Mouse (Mus musculus): ENCODE results near the gene Pcsk7. TPM values are rescaled to one million over a fixed set of nuclear protein-coding genes. Genes with fewer than 3 reads are reported as not detected.
A peak's percentile ranks its signal among the peaks of the same experiment; 100 is the strongest.

Gene Pcsk7
- polyA plus RNA-seq, 1 experiment = 17.2 TPM

- no peak for TF ChIP-seq CEBPB (IDR thresholded peaks at IDR 0.05; ENCODE audit: insufficient read depth, poor library complexity, severe bottlenecking)
- TF ChIP-seq TCF12 (IDR thresholded peaks at IDR 0.05; ENCODE audit: insufficient read depth, poor library complexity, severe bottlenecking) = no peak
- no peak for TF ChIP-seq MAX (IDR thresholded peaks at IDR 0.05; ENCODE audit: low read depth)
- TF ChIP-seq MYOD1 (IDR thresholded peaks at IDR 0.05; ENCODE audit: control insufficient read depth in 1 of 3, insufficient read length in 2 of 3, low read depth in 2 of 3) = no peak
- no peak for TF ChIP-seq REST (IDR thresholded peaks at IDR 0.05; ENCODE audit: insufficient read depth, insufficient read length)
- no peak for TF ChIP-seq SRF (IDR thresholded peaks at IDR 0.05; ENCODE audit: control insufficient read depth, insufficient read length, low read depth)
- TF ChIP-seq USF1 (IDR thresholded peaks at IDR 0.05; ENCODE audit: low read depth) = no peak
- TF ChIP-seq TCF3 (IDR thresholded peaks at IDR 0.05; ENCODE audit: insufficient read length, low read depth) = no peak
- no peak overlapping the region for H3K4me3 ChIP-seq
- no peak overlapping the region for H3K4me2 ChIP-seq (ENCODE audit: low read depth)
- H3ac ChIP-seq (ENCODE audit: control insufficient read depth, insufficient read length) = no peak overlapping the region
- no peaks in the 10 kb centered on the region for H3K27me3 ChIP-seq (ENCODE audit: control insufficient read depth, insufficient read depth, insufficient read length)
- H3K36me3 ChIP-seq (ENCODE audit: control insufficient read depth, insufficient read depth) = peaks cover 18% of the 10 kb centered on the region
- no peaks in the 10 kb centered on the region for H3K79me2 ChIP-seq (ENCODE audit: control insufficient read depth, insufficient read depth)
Measured at GRCm38 (mm10) chr9:45919895-45920294, 13.6 kb downstream of the Pcsk7 start.

- Histone ChIP-seq H3ac (ENCODE audit: control insufficient read depth, insufficient read length) (no peak overlapping the region), H3K79me2 (ENCODE audit: control insufficient read depth, insufficient read depth) (no peaks in the 10 kb centered on the region), H3K4me2 (ENCODE audit: low read depth) (no peak overlapping the region), H3K4me3 (no peak overlapping the region), H3K27me3 (ENCODE audit: control insufficient read depth, insufficient read depth, insufficient read length) (no peaks in the 10 kb centered on the region), H3K36me3 (ENCODE audit: control insufficient read depth, insufficient read depth) (peaks cover 21% of the 10 kb centered on the region)
- TF ChIP-seq TCF12 (IDR thresholded peaks at IDR 0.05; ENCODE audit: insufficient read depth, poor library complexity, severe bottlenecking) = no peak
- TF ChIP-seq SRF (IDR thresholded peaks at IDR 0.05; ENCODE audit: control insufficient read depth, insufficient read length, low read depth) = no peak
- no peak for TF ChIP-seq E2F4 (IDR thresholded peaks at IDR 0.05; ENCODE audit: insufficient read depth)
- TF ChIP-seq REST (IDR thresholded peaks at IDR 0.05; ENCODE audit: insufficient read depth, insufficient read length) = no peak
- peak in 2 of 3 experiments; percentile 69 to 71 for TF ChIP-seq MYOD1 (IDR thresholded peaks at IDR 0.05; ENCODE audit: control insufficient read depth in 1 of 3, insufficient read length in 2 of 3, low read depth in 2 of 3)
- TF ChIP-seq MYOG (IDR thresholded peaks at IDR 0.05; ENCODE audit: control insufficient read depth in 1 of 3, insufficient read depth in 1 of 3, insufficient read length in 2 of 3, low read depth in 2 of 3) = peak in 2 of 3 experiments; percentile 4 to 61
Measured at GRCm38 (mm10) chr9:45929285-45929684, 23.0 kb downstream of the Pcsk7 start.

- Histone ChIP-seq H3K36me3 (ENCODE audit: control insufficient read depth, insufficient read depth) (peaks cover 9% of the 10 kb centered on the region), H3K4me3 (no peak overlapping the region), H3K4me2 (ENCODE audit: low read depth) (no peak overlapping the region), H3ac (ENCODE audit: control insufficient read depth, insufficient read length) (no peak overlapping the region), H3K27me3 (ENCODE audit: control insufficient read depth, insufficient read depth, insufficient read length) (no peaks in the 10 kb centered on the region), H3K79me2 (ENCODE audit: control insufficient read depth, insufficient read depth) (no peaks in the 10 kb centered on the region)
- TF ChIP-seq MYOD1 (IDR thresholded peaks at IDR 0.05; ENCODE audit: control insufficient read depth in 1 of 3, insufficient read length in 2 of 3, low read depth in 2 of 3) (no peak), TCF3 (IDR thresholded peaks at IDR 0.05; ENCODE audit: insufficient read length, low read depth) (no peak), POLR2AphosphoS2 (IDR thresholded peaks at IDR 0.05; ENCODE audit: insufficient read length, low read depth) (no peak), SRF (IDR thresholded peaks at IDR 0.05; ENCODE audit: control insufficient read depth, insufficient read length, low read depth) (no peak), MYOG (IDR thresholded peaks at IDR 0.05; ENCODE audit: control insufficient read depth in 1 of 3, insufficient read depth in 1 of 3, insufficient read length in 2 of 3, low read depth in 2 of 3) (no peak), CEBPB (IDR thresholded peaks at IDR 0.05; ENCODE audit: insufficient read depth, poor library complexity, severe bottlenecking) (no peak), E2F4 (IDR thresholded peaks at IDR 0.05; ENCODE audit: insufficient read depth) (no peak)
Measured at GRCm38 (mm10) chr9:45931958-45932357, 25.7 kb downstream of the Pcsk7 start.

GRCm38 (mm10) chr9:45932571-45933415 is 26.5 kb downstream of the Pcsk7 start:
- Histone ChIP-seq H3K36me3 (ENCODE audit: control insufficient read depth, insufficient read depth) (peaks cover under 1% of the 10 kb centered on the region), H3K27me3 (ENCODE audit: control insufficient read depth, insufficient read depth, insufficient read length) (no peaks in the 10 kb centered on the region), H3ac (ENCODE audit: control insufficient read depth, insufficient read length) (no peak overlapping the region), H3K4me2 (ENCODE audit: low read depth) (no peak overlapping the region), H3K79me2 (ENCODE audit: control insufficient read depth, insufficient read depth) (no peaks in the 10 kb centered on the region), H3K4me3 (no peak overlapping the region)
- TF ChIP-seq TCF12 (IDR thresholded peaks at IDR 0.05; ENCODE audit: insufficient read depth, poor library complexity, severe bottlenecking) (no peak), MYOG (IDR thresholded peaks at IDR 0.05; ENCODE audit: control insufficient read depth in 1 of 3, insufficient read depth in 1 of 3, insufficient read length in 2 of 3, low read depth in 2 of 3) (no peak), POLR2A (IDR thresholded peaks at IDR 0.05; ENCODE audit: insufficient read length, low read depth) (no peak), TCF3 (IDR thresholded peaks at IDR 0.05; ENCODE audit: insufficient read length, low read depth) (no peak), POLR2AphosphoS2 (IDR thresholded peaks at IDR 0.05; ENCODE audit: insufficient read length, low read depth) (no peak), MAX (IDR thresholded peaks at IDR 0.05; ENCODE audit: low read depth) (no peak), USF1 (IDR thresholded peaks at IDR 0.05; ENCODE audit: low read depth) (no peak), MYOD1 (IDR thresholded peaks at IDR 0.05; ENCODE audit: control insufficient read depth in 1 of 3, insufficient read length in 2 of 3, low read depth in 2 of 3) (no peak), CEBPB (IDR thresholded peaks at IDR 0.05; ENCODE audit: insufficient read depth, poor library complexity, severe bottlenecking) (no peak), E2F4 (IDR thresholded peaks at IDR 0.05; ENCODE audit: insufficient read depth) (no peak), SRF (IDR thresholded peaks at IDR 0.05; ENCODE audit: control insufficient read depth, insufficient read length, low read depth) (no peak), REST (IDR thresholded peaks at IDR 0.05; ENCODE audit: insufficient read depth, insufficient read length) (no peak)

Measured in myocyte (in vitro differentiated cells).